20 mouse cellular contexts compared by ENCODE assay signal in the genomic region with DNA sequence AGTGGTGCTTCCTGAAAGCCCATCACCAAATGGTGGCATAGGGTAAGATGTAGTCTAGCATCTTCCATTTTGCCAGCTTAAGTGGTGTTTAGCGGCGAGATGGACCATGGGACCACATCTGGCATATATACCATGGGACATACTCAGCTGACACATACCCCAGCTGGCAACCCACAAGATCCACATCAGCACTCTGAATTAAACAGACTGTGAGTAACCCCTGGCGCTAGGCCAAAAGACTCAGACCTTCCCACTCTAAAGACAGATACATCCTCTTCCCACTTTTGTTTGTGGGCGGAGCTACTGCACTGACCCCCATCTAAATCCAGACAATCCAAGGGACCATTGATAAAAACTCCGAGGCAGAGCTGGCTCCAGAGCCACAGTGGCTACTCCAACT. TPM values are rescaled to one million over a fixed set of nuclear protein-coding genes. Genes with fewer than 3 reads are reported as not detected.
DNase-seq lines count a peak whose midpoint lies in the region; ATAC-seq and TF ChIP-seq lines count a peak whose summit lies in the region.
"Had no signal": no experiment of that assay in that cellular context is flagged by ENCODE, and none has a peak within 500 bp of the region (broad histone marks: within the 10 kb centered on the region; RNA-seq: fewer than 3 reads in every experiment).

No protein-coding gene starts in this region.

- no peak overlapping the region for H3K27ac ChIP-seq in forebrain, embryonic 11.5 days (ENCODE audit: low read depth, low read length)
- H3K27ac ChIP-seq in forebrain, embryonic 15.5 days (replicated peaks): no peak overlapping the region
- peak overlapping the region; percentile 9; the same call in 1 of the 2 replicates for H3K27ac ChIP-seq in bone marrow macrophage, adult 2 months (ENCODE audit: insufficient read depth, low read depth, low read length)
- H3K27ac ChIP-seq: forebrain, embryonic 10.5 days; heart, embryonic 13.5 days; hindbrain, embryonic 13.5 days; layer of hippocampus, adult 2 months; left cerebral cortex, adult 2 months; limb, embryonic 12.5 days; liver, embryonic 12.5 days; lung, embryonic 15.5 days; midbrain, embryonic 13.5 days; neural tube, embryonic 13.5 days had no signal

- H3K9me3 ChIP-seq in forebrain, embryonic 11.5 days (ENCODE audit: control insufficient read depth, low read length): no peaks in the 10 kb centered on the region
- no peaks in the 10 kb centered on the region for H3K9me3 ChIP-seq in forebrain, embryonic 15.5 days
- H3K9me3 ChIP-seq: forebrain, embryonic 10.5 days; heart, embryonic 13.5 days; hindbrain, embryonic 13.5 days; limb, embryonic 12.5 days; liver, embryonic 12.5 days; lung, embryonic 15.5 days; midbrain, embryonic 13.5 days; neural tube, embryonic 13.5 days had no signal

- DNase-seq in forebrain, embryonic 11.5 days (ENCODE audit: low spot score): peak; percentile 33
- DNase-seq in left cerebral cortex, postnatal 14 days (ENCODE audit: low spot score in 2 of 2): peak; percentile 19 to 37
- DNase-seq in left cerebral cortex, adult 18-20 months (ENCODE audit: low spot score in 2 of 2): no peak
- DNase-seq in right cerebral cortex, postnatal 14 days: peak; percentile 22
- DNase-seq in right cerebral cortex, postnatal 25 days: no peak
- DNase-seq: kidney, adult 2 months; kidney, postnatal 14 days had no signal

- no peaks in the 10 kb centered on the region for H3K4me1 ChIP-seq in forebrain, embryonic 11.5 days (replicated peaks; ENCODE audit: control insufficient read depth, insufficient read depth, low read length)
- peaks cover 8% of the 10 kb centered on the region for H3K4me1 ChIP-seq in forebrain, embryonic 15.5 days
- peaks cover 23% of the 10 kb centered on the region for H3K4me1 ChIP-seq in bone marrow macrophage, adult 2 months (ENCODE audit: control insufficient read depth, insufficient read depth, low read length)

- intact Hi-C loops in left cerebral cortex, postnatal 14 days (cut with DNase I): no loop called here

- whole genome bisulfite sequencing in forebrain, embryonic 11.5 days: 94% methylated on average over 5 of the region's 5 CpGs
- WGBS in forebrain, embryonic 15.5 days: 92% methylated on average over 5 of the region's 5 CpGs

- TF ChIP-seq CTCF in bone marrow macrophage, adult 2 months (IDR thresholded peaks at IDR 0.05; ENCODE audit: low read depth, low read length): no peak

- TF ChIP-seq POLR2A in bone marrow macrophage, adult 2 months (IDR thresholded peaks at IDR 0.05; ENCODE audit: borderline replicate concordance, low read depth, low read length): no peak

- no peaks in the 10 kb centered on the region; the same call in 1 of the 2 replicates for H3K36me3 ChIP-seq in forebrain, embryonic 11.5 days (ENCODE audit: control insufficient read depth, insufficient read depth, low read length)
- peaks cover 58% of the 10 kb centered on the region for H3K36me3 ChIP-seq in forebrain, embryonic 15.5 days

- H3K9ac ChIP-seq in forebrain, embryonic 11.5 days (ENCODE audit: low read length): no peak overlapping the region
- no peak overlapping the region for H3K9ac ChIP-seq in forebrain, embryonic 15.5 days (replicated peaks)
- H3K9ac ChIP-seq: heart, embryonic 13.5 days; hindbrain, embryonic 13.5 days; limb, embryonic 12.5 days; liver, embryonic 12.5 days; lung, embryonic 15.5 days; midbrain, embryonic 13.5 days; neural tube, embryonic 13.5 days had no signal

- no peaks in the 10 kb centered on the region for H3K27me3 ChIP-seq in forebrain, embryonic 11.5 days (ENCODE audit: control insufficient read depth, insufficient read depth, low read length)
- no peaks in the 10 kb centered on the region for H3K27me3 ChIP-seq in forebrain, embryonic 15.5 days
- H3K27me3 ChIP-seq: heart, embryonic 13.5 days; hindbrain, embryonic 13.5 days; limb, embryonic 12.5 days; liver, embryonic 12.5 days; lung, embryonic 15.5 days; midbrain, embryonic 13.5 days; neural tube, embryonic 13.5 days had no signal

- no peak overlapping the region for H3K4me3 ChIP-seq in forebrain, embryonic 11.5 days (ENCODE audit: low read depth, low read length)
- H3K4me3 ChIP-seq in forebrain, embryonic 15.5 days: no peak overlapping the region
- no peak overlapping the region for H3K4me3 ChIP-seq in bone marrow macrophage, adult 2 months (ENCODE audit: insufficient read depth, low read length)
- H3K4me3 ChIP-seq: forebrain, embryonic 10.5 days; heart, embryonic 13.5 days; hindbrain, embryonic 13.5 days; layer of hippocampus, adult 2 months; left cerebral cortex, adult 2 months; limb, embryonic 12.5 days; liver, embryonic 12.5 days; lung, embryonic 15.5 days; midbrain, embryonic 13.5 days; neural tube, embryonic 13.5 days had no signal

- no peak overlapping the region for H3K4me2 ChIP-seq in forebrain, embryonic 11.5 days (ENCODE audit: low read depth, low read length, severe bottlenecking)
- no peak overlapping the region for H3K4me2 ChIP-seq in forebrain, embryonic 15.5 days (replicated peaks)
- H3K4me2 ChIP-seq: heart, embryonic 13.5 days; hindbrain, embryonic 13.5 days; limb, embryonic 12.5 days; liver, embryonic 12.5 days; lung, embryonic 15.5 days; midbrain, embryonic 13.5 days; neural tube, embryonic 13.5 days had no signal

- ATAC-seq in forebrain, embryonic 11.5 days (replicated peaks; ENCODE audit: low FRiP score): no peak
- ATAC-seq in forebrain, embryonic 15.5 days (replicated peaks): no peak
- ATAC-seq: inflammation-experienced regulatory T-cells, adult 6 months; liver, embryonic 12.5 days; midbrain, embryonic 13.5 days had no signal

RNA-seq across cellular contexts. Expression of a gene that starts 3.8 kb away (rescaled TPM):
- polyA plus RNA-seq in forebrain, embryonic 11.5 days (2014; fragmentation: Nextera tagmentation; extraction: Ambion mirVana): 371 and 394 TPM in 2 replicates
- 149 and 159 TPM in 2 replicates for polyA plus RNA-seq in forebrain, embryonic 15.5 days (2015; fragmentation: Nextera tagmentation; extraction: Ambion mirVana)
- total RNA-seq in left cerebral cortex, postnatal 14 days (2021): 10 to 100 TPM; 72.2 to 72.5 TPM
- total RNA-seq in left cerebral cortex, adult 18-20 months (2021): 10 to 100 TPM; 73.3 to 77.0 TPM
- polyA plus RNA-seq in bone marrow macrophage, adult 2 months (2012; ENCODE audit: insufficient read depth, insufficient read length, missing spikeins): 55.7 and 57.1 TPM in 2 replicates

RNA-seq across cellular contexts. Expression of a gene that starts 4.0 kb away (rescaled TPM):
- polyA plus RNA-seq in forebrain, embryonic 11.5 days (2014; fragmentation: Nextera tagmentation; extraction: Ambion mirVana): 23.7 and 24.6 TPM in 2 replicates
- 21.7 and 22.6 TPM in 2 replicates for polyA plus RNA-seq in forebrain, embryonic 15.5 days (2015; fragmentation: Nextera tagmentation; extraction: Ambion mirVana)
- total RNA-seq in left cerebral cortex, postnatal 14 days (2021): 10 to 100 TPM; 20.9 to 26.6 TPM
- 10 to 100 TPM; 19.6 to 19.9 TPM for total RNA-seq in left cerebral cortex, adult 18-20 months (2021)
- 10.5 and 14.3 TPM in 2 replicates for polyA plus RNA-seq in bone marrow macrophage, adult 2 months (2012; ENCODE audit: insufficient read depth, insufficient read length, missing spikeins)

RNA-seq across cellular contexts. Expression of a gene that starts 53.3 kb away (rescaled TPM):
- polyA plus RNA-seq in forebrain, embryonic 11.5 days (2014; fragmentation: Nextera tagmentation; extraction: Ambion mirVana): 67.0 and 75.3 TPM in 2 replicates
- polyA plus RNA-seq in forebrain, embryonic 15.5 days (2015; fragmentation: Nextera tagmentation; extraction: Ambion mirVana): 42.6 and 43.3 TPM in 2 replicates
- 10 to 100 TPM; 59.4 to 65.0 TPM for total RNA-seq in left cerebral cortex, postnatal 14 days (2021)
- total RNA-seq in left cerebral cortex, adult 18-20 months (2021): 10 to 100 TPM; 59.0 to 69.1 TPM
- 55.0 and 65.8 TPM in 2 replicates for polyA plus RNA-seq in bone marrow macrophage, adult 2 months (2012; ENCODE audit: insufficient read depth, insufficient read length, missing spikeins)

Comparison
In these comparisons a context has a peak if more than half of its experiments do, and no peak if none do; other contexts are left out.
1. DNase-seq: peak in forebrain, embryonic 11.5 days (single experiment), left cerebral cortex, postnatal 14 days (2 of 2) and right cerebral cortex, postnatal 14 days (single experiment); none in left cerebral cortex, adult 18-20 months (0 of 2) and right cerebral cortex, postnatal 25 days (single experiment).